Mouse (Mus musculus): ENCODE results near the gene Nthl1. TPM values are rescaled to one million over a fixed set of nuclear protein-coding genes. Genes with fewer than 3 reads are reported as not detected.

The Nthl1 gene
- total and polyA plus RNA-seq, 2 experiments, result 8.1 to 11.5 TPM

GRCm38 (mm10) chr17:24632813-24633449 is 451 bp downstream of the Nthl1 start:
- TF ChIP-seq POLR2A (IDR thresholded peaks at IDR 0.05; ENCODE audit: extremely low read depth, insufficient read depth, low read length) (no peak), CTCF (IDR thresholded peaks at IDR 0.05; ENCODE audit: low read depth, low read length) (no peak)
- peak; percentile 46 for DNase-seq (ENCODE audit: extremely low read depth, low read depth, low spot score)

GRCm38 (mm10) chr17:24633831-24634230 is 1.4 kb downstream of the Nthl1 start:
- WGBS, result 96% methylated on average over 11 of the region's 11 CpGs
- 0 out of 2 replicates have a peak overlapping the region, but pooled peaks have one; percentile 76 for H3K27ac ChIP-seq (replicated peaks; ENCODE audit: insufficient read depth, low read depth, low read length)

More at GRCm38 (mm10) chr17:24632813-24633449, 451 bp downstream of the Nthl1 start:
- H3K4me1 ChIP-seq (ENCODE audit: control insufficient read depth, insufficient read depth, low read length), result peaks cover 13% of the 10 kb centered on the region
- peaks cover 3% of the 10 kb centered on the region; the same call in 1 of the 2 replicates for H3K79me2 ChIP-seq (ENCODE audit: control insufficient read depth, insufficient read depth, low read length)
- no peaks in the 10 kb centered on the region for H3K27me3 ChIP-seq (ENCODE audit: control insufficient read depth, insufficient read depth, low read length)
- peak overlapping the region; percentile 76 for H3K27ac ChIP-seq (replicated peaks; ENCODE audit: insufficient read depth, low read depth, low read length)
- 12% methylated on average over 22 of the region's 22 CpGs for WGBS
- peak overlapping the region; percentile 88 for H3K4me3 ChIP-seq (ENCODE audit: insufficient read depth, low read depth, low read length)
- no peaks in the 10 kb centered on the region for H3K36me3 ChIP-seq (ENCODE audit: control insufficient read depth, insufficient read depth, low read length)
- peak overlapping the region; percentile 86 for H3K9ac ChIP-seq (ENCODE audit: low read depth, low read length)

GRCm38 (mm10) chr17:24635024-24635423 is 2.5 kb downstream of the Nthl1 start:
- TF ChIP-seq CTCF (IDR thresholded peaks at IDR 0.05; ENCODE audit: low read depth, low read length) (no peak), POLR2A (IDR thresholded peaks at IDR 0.05; ENCODE audit: extremely low read depth, insufficient read depth, low read length) (no peak)
- no peaks in the 10 kb centered on the region for H3K27me3 ChIP-seq (ENCODE audit: control insufficient read depth, insufficient read depth, low read length)
- no peak overlapping the region for H3K27ac ChIP-seq (replicated peaks; ENCODE audit: insufficient read depth, low read depth, low read length)
- H3K9ac ChIP-seq (ENCODE audit: low read depth, low read length), result no peak overlapping the region
- H3K4me1 ChIP-seq (ENCODE audit: control insufficient read depth, insufficient read depth, low read length), result peaks cover 13% of the 10 kb centered on the region
- H3K36me3 ChIP-seq (ENCODE audit: control insufficient read depth, insufficient read depth, low read length), result no peaks in the 10 kb centered on the region
- no peak overlapping the region for H3K4me3 ChIP-seq (ENCODE audit: insufficient read depth, low read depth, low read length)
- H3K79me2 ChIP-seq (ENCODE audit: control insufficient read depth, insufficient read depth, low read length), result peaks cover 3% of the 10 kb centered on the region; the same call in 1 of the 2 replicates
- DNase-seq (ENCODE audit: extremely low read depth, low read depth, low spot score), result no peak
- 76% methylated on average over 4 of the region's 4 CpGs for WGBS

More at GRCm38 (mm10) chr17:24633831-24634230, 1.4 kb downstream of the Nthl1 start:
- Histone ChIP-seq H3K36me3 (ENCODE audit: control insufficient read depth, insufficient read depth, low read length) (no peaks in the 10 kb centered on the region), H3K4me1 (ENCODE audit: control insufficient read depth, insufficient read depth, low read length) (peaks cover 13% of the 10 kb centered on the region), H3K9ac (ENCODE audit: low read depth, low read length) (no peak overlapping the region), H3K4me3 (ENCODE audit: insufficient read depth, low read depth, low read length) (no peak overlapping the region), H3K27me3 (ENCODE audit: control insufficient read depth, insufficient read depth, low read length) (no peaks in the 10 kb centered on the region), H3K79me2 (ENCODE audit: control insufficient read depth, insufficient read depth, low read length) (peaks cover 3% of the 10 kb centered on the region; the same call in 1 of the 2 replicates)
- no peak for DNase-seq (ENCODE audit: extremely low read depth, low read depth, low spot score)
- TF ChIP-seq POLR2A (IDR thresholded peaks at IDR 0.05; ENCODE audit: extremely low read depth, insufficient read depth, low read length) (no peak), CTCF (IDR thresholded peaks at IDR 0.05; ENCODE audit: low read depth, low read length) (no peak)

- Histone ChIP-seq H3K27ac (replicated peaks; ENCODE audit: insufficient read depth, low read depth, low read length) (no peak overlapping the region), H3K79me2 (ENCODE audit: control insufficient read depth, insufficient read depth, low read length) (peaks cover 3% of the 10 kb centered on the region; the same call in 1 of the 2 replicates), H3K4me1 (ENCODE audit: control insufficient read depth, insufficient read depth, low read length) (peaks cover 13% of the 10 kb centered on the region), H3K36me3 (ENCODE audit: control insufficient read depth, insufficient read depth, low read length) (peaks cover under 1% of the 10 kb centered on the region; the same call in 1 of the 2 replicates), H3K4me3 (ENCODE audit: insufficient read depth, low read depth, low read length) (no peak overlapping the region), H3K9ac (ENCODE audit: low read depth, low read length) (no peak overlapping the region), H3K27me3 (ENCODE audit: control insufficient read depth, insufficient read depth, low read length) (no peaks in the 10 kb centered on the region)
- no peak for TF ChIP-seq POLR2A (IDR thresholded peaks at IDR 0.05; ENCODE audit: extremely low read depth, insufficient read depth, low read length)
- no peak for TF ChIP-seq CTCF (IDR thresholded peaks at IDR 0.05; ENCODE audit: low read depth, low read length)
- WGBS, result 85% methylated on average over 5 of the region's 5 CpGs
- DNase-seq (ENCODE audit: extremely low read depth, low read depth, low spot score), result no peak
These were observed 3.2 kb downstream of the Nthl1 start for GRCm38 (mm10) chr17:24635694-24636093.

DNA sequence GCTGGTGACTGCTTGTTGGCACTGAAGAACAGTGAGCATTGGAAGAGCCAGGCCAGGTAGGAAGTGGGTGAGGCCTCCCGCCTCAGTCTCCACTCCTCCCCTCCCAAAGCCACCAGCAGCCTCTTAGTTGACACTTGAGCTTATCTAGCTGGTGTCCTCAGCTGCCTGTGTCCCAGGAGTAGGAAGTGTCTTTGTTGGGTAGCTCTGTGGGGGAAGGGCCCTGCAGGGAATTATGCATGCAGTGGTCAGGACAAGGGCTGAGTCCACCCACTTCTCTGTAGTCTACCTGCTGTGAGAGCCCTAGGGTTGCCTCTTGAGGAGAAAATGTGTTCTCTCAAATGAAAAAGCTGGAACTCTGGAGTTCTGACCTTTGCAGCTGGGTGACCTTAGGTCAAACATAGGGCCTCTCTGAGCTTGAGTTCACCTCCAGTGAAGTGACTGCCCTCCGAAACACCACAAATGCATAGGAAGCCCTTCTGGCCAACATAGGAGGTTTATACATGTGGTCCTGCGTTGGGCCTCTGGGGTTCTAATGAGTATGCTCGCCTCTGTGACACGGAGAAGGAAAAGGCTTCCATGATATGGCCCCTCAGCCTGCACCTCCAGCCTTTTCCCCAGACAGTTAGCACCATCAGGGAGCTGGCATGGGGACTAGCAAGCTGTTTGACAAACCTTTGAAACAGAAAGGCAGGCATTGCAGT is 4.5 kb downstream of the Nthl1 start:
- no peak for DNase-seq (ENCODE audit: extremely low read depth, low read depth, low spot score)
- 74% methylated on average over 5 of the region's 5 CpGs for WGBS
- Histone ChIP-seq H3K79me2 (ENCODE audit: control insufficient read depth, insufficient read depth, low read length) (no peaks in the 10 kb centered on the region), H3K4me3 (ENCODE audit: insufficient read depth, low read depth, low read length) (no peak overlapping the region), H3K4me1 (ENCODE audit: control insufficient read depth, insufficient read depth, low read length) (peaks cover 9% of the 10 kb centered on the region), H3K9ac (ENCODE audit: low read depth, low read length) (no peak overlapping the region), H3K36me3 (ENCODE audit: control insufficient read depth, insufficient read depth, low read length) (peaks cover 5% of the 10 kb centered on the region; the same call in 1 of the 2 replicates), H3K27me3 (ENCODE audit: control insufficient read depth, insufficient read depth, low read length) (no peaks in the 10 kb centered on the region), H3K27ac (replicated peaks; ENCODE audit: insufficient read depth, low read depth, low read length) (no peak overlapping the region)
- TF ChIP-seq CTCF (IDR thresholded peaks at IDR 0.05; ENCODE audit: low read depth, low read length) (no peak), POLR2A (IDR thresholded peaks at IDR 0.05; ENCODE audit: extremely low read depth, insufficient read depth, low read length) (no peak)
